Mouse (Mus musculus) c-Kit-positive CD71-positive TER-119-positive erythroid progenitor cells, embryonic 14.5 days (primary cell): ENCODE results near the gene Arhgap6.
A peak's percentile ranks its signal among the peaks of the same experiment; 100 is the strongest.
"Not testable (repeated sequence)": the region's sequence is repeated elsewhere in the genome, so short reads cannot be mapped to it uniquely, and the experiment has no call there.

Source experiments
- DNase-seq: peaks from one replicate; pipeline ENCODE4 v3.0.0-alpha.2; 2013; ENCODE audit warnings: low spot score

Gene Arhgap6

DNA sequence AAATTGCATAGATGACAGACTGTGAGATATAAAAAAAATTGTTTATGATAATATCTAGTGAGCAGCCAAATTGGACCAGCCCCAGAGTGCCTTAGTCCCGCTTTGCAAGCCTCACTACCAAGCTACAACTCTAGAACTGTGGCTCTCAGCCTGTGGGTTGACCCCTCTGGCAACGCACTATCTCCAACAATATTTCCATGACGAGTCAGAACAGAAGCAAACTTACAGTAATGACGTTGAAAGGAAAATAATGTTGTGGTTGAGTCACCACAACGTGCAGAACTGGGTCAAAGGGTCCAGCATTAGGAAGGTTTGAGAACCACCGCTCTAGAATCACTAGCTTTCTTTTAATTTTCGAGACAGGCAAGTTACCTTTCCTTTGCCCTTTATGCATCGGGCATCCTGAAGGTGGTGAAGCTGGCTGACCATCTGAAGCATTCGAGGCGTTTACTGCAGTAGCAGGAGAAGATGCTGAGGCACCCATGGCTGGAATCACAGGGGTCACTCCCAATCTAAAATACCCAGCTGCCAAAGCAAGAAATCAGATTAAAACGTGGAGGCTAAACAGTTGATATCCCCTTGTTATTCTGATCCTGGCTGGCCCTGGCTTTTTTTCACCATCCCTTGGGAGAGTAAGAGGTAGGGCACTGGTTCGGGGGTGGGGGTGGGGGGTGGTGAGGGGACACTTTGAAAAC lies 524.3 kb downstream of the Arhgap6 start:
- no peak for DNase-seq

DNA sequence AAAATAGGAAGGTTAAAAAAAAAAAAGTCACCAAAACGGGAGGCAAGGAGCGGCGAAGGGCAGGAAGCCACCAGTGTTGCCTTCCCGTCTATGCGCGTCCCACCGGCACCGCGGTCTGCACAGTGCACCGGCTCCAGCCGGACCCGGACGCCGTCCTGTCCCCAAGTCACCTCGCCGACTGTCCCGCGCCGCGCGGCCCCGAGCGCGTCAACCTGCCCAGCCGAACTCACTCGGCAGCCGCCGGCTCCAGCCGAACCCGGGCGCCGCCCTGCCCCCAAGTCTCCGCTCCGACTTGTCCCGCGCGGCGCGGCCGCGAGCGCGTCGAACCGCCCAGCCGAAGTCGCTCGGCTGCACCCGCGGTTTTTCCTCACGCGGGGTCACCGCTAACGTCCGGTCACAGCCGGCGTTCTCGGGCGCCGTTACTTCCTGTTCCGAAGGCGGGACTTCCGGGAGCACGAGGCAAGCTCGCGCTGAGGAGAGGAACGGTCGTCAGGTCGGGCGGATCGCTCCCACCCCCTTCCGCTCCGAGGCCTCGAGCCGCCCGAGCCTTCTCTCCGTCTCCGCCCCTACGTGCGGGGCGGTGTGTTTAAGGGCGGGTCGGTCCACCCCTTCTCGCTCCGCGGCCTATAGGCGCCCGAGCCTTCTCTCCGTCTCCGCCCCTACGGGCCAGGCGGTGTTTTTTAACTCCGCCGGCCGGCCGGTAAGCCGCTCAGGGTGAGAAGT lies 525.2 kb downstream of the Arhgap6 start, which contains the start of gene Hccs:
Gene Hccs (minus strand): TSS at position 428 of the 723 bp plus-strand sequence.
- DNase-seq = peak; percentile 78

- not testable (repeated sequence) for DNase-seq
These were observed 525.7 kb downstream of the Arhgap6 start for GRCm38 (mm10) chrX:169320668-169321005.

- no peak for DNase-seq
These were observed 531.2 kb downstream of the Arhgap6 start for GRCm38 (mm10) chrX:169325929-169326595.

DNA sequence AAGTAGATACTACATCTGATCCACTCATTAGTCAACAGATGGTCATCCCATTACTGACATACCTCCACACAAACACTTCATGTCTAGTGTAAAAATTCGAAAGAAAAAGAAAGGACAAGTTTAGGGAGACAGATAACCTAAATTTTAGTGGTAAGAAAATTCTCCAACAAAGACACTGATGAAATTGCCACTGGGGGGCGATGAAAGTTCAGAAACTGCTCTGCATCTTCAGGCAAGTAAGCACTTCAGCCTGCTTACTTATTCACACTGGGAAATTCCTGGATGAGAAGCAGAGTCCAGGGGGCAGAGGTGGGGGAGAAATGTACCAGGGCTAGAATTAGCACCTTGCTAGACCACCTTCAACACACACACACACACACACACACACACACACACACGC lies 537.4 kb downstream of the Arhgap6 start:
- DNase-seq = no peak

- no peak for DNase-seq
These were observed 542.7 kb downstream of the Arhgap6 start for GRCm38 (mm10) chrX:169337559-169337958.

DNA sequence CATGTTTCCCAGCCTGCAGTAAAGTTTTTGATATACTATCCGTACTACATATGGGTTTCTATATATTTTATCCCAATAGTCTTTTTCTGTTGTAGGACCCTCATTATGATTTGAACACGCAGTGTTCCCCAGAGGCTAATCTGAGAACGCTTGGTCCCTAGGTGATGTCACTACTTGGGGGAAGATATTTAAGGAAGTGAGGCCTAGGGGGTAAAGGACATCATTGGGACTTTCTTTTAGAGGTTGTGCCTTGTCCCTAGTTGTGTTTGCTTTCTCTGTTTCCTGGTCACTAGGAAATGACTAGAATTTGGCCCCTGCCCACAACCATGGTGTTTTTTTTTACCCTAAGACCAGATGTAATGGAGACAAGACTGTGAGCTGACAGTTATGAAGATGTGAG lies 543.3 kb downstream of the Arhgap6 start:
- DNase-seq = no peak
